Mouse (Mus musculus) C2C12 (cell line): ENCODE data around the gene Ddhd1. TPM values are rescaled to one million over a fixed set of nuclear protein-coding genes. Genes with fewer than 3 reads are reported as not detected.
A peak's percentile ranks its signal among the peaks of the same experiment; 100 is the strongest.

Experiments
- H3K27me3 ChIP-seq: one replicate; pipeline ENCODE4 v1.6.1; 2011; ENCODE audit not compliant: control insufficient read depth, insufficient read depth, insufficient read length
- H3K36me3 ChIP-seq: one replicate; pipeline ENCODE4 v1.6.1; 2011; ENCODE audit not compliant: control insufficient read depth, insufficient read depth
- H3K4me3 ChIP-seq: one replicate; pipeline ENCODE4 v1.5.1; 2011; ENCODE audit warnings: mild to moderate bottlenecking, control low read depth; ENCODE audit not compliant: poor library complexity, insufficient read depth, severe bottlenecking
- H3K79me2 ChIP-seq: one replicate; pipeline ENCODE4 v1.6.1; 2011; ENCODE audit not compliant: control insufficient read depth, insufficient read depth
- H3K79me3 ChIP-seq: one replicate; pipeline ENCODE4 v1.6.1; 2011; ENCODE audit warnings: low read depth, control low read depth
- H3ac ChIP-seq: one replicate; pipeline ENCODE3; 2011; ENCODE audit warnings: low read depth; ENCODE audit not compliant: control insufficient read depth, insufficient read length
- CEBPB ChIP-seq: IDR thresholded peaks from one replicate; pipeline ENCODE4 v1.6.1; 2011; ENCODE audit warnings: low read depth, mild to moderate bottlenecking, control low read depth, moderate library complexity
- CTCF ChIP-seq: IDR thresholded peaks from one replicate; pipeline ENCODE4 v1.5.1; 2011; ENCODE audit not compliant: control insufficient read depth, insufficient read depth, insufficient read length
- FOSL1 ChIP-seq: IDR thresholded peaks from one replicate; pipeline ENCODE4 v1.8.0; 2011; ENCODE audit warnings: mild to moderate bottlenecking, low read length; ENCODE audit not compliant: poor library complexity, insufficient read depth, severe bottlenecking
- MAX ChIP-seq: IDR thresholded peaks from one replicate; pipeline ENCODE4 v1.6.1; 2011; ENCODE audit warnings: mild to moderate bottlenecking, control low read depth
- MYOD1 ChIP-seq: IDR thresholded peaks from one replicate; pipeline ENCODE4 v1.6.1; 2011; ENCODE audit warnings: low read depth; ENCODE audit not compliant: control insufficient read depth, insufficient read length
- MYOG ChIP-seq: IDR thresholded peaks from one replicate; pipeline ENCODE4 v1.6.1; 2011; ENCODE audit not compliant: control insufficient read depth, insufficient read length; ENCODE audit errors: extremely low read depth
- USF1 ChIP-seq: IDR thresholded peaks from one replicate; pipeline ENCODE4 v1.6.1; 2011; ENCODE audit warnings: low read depth, mild to moderate bottlenecking, control low read depth, moderate library complexity
- polyA plus RNA-seq: library from polyadenylated mRNA; unstranded; fragments of >200 nt; fragmentation: generic; extraction: Trizol; gene quantifications from one replicate; pipeline ENCODE4 v1.2.1, GENCODE M21; 2012; ENCODE audit warnings: missing spikeins

Gene Ddhd1
- polyA plus RNA-seq, 1 experiment = 6.4 TPM

GRCm38 (mm10) chr14:45661575-45661974, 3.6 kb upstream of the Ddhd1 start:
- Histone ChIP-seq H3ac (no peak overlapping the region), H3K27me3 (no peaks in the 10 kb centered on the region), H3K4me3 (no peak overlapping the region)

GRCm38 (mm10) chr14:45660315-45660714, 2.4 kb upstream of the Ddhd1 start:
- no peak for TF ChIP-seq MYOG
- no peak for TF ChIP-seq CTCF
- TF ChIP-seq CEBPB = no peak
- no peak for TF ChIP-seq USF1
- TF ChIP-seq MAX = no peak
- no peak for TF ChIP-seq MYOD1
- TF ChIP-seq FOSL1 = no peak
- H3K27me3 ChIP-seq = no peaks in the 10 kb centered on the region

More at GRCm38 (mm10) chr14:45661575-45661974, 3.6 kb upstream of the Ddhd1 start:
- H3K79me3 ChIP-seq = peaks cover 4% of the 10 kb centered on the region
- TF ChIP-seq MAX (no peak), MYOD1 (no peak), USF1 (no peak), CEBPB (no peak), CTCF (no peak), FOSL1 (no peak)
- peaks cover 6% of the 10 kb centered on the region for H3K79me2 ChIP-seq
- H3K36me3 ChIP-seq = no peaks in the 10 kb centered on the region

GRCm38 (mm10) chr14:45656831-45657640, 907 bp downstream of the Ddhd1 start:
- peak overlapping the region; percentile 48 for H3K4me3 ChIP-seq
- peak overlapping the region; percentile 94 for H3ac ChIP-seq
- no peaks in the 10 kb centered on the region for H3K36me3 ChIP-seq
- peak; percentile 31 for TF ChIP-seq CTCF
- TF ChIP-seq MAX = no peak
- no peak for TF ChIP-seq FOSL1
- no peak for TF ChIP-seq MYOG
- no peak for TF ChIP-seq CEBPB
- TF ChIP-seq USF1 = no peak
- no peak for TF ChIP-seq MYOD1
- peaks cover 10% of the 10 kb centered on the region for H3K79me3 ChIP-seq
- peaks cover 16% of the 10 kb centered on the region for H3K79me2 ChIP-seq
- no peaks in the 10 kb centered on the region for H3K27me3 ChIP-seq

More at GRCm38 (mm10) chr14:45660315-45660714, 2.4 kb upstream of the Ddhd1 start:
- Histone ChIP-seq H3K79me3 (peaks cover 4% of the 10 kb centered on the region), H3ac (no peak overlapping the region), H3K79me2 (peaks cover 16% of the 10 kb centered on the region), H3K4me3 (no peak overlapping the region), H3K36me3 (no peaks in the 10 kb centered on the region)

GRCm38 (mm10) chr14:45654876-45655416, 3.0 kb downstream of the Ddhd1 start:
- no peaks in the 10 kb centered on the region for H3K36me3 ChIP-seq
- no peak overlapping the region for H3K4me3 ChIP-seq
- H3K79me3 ChIP-seq = peaks cover 10% of the 10 kb centered on the region
- no peaks in the 10 kb centered on the region for H3K27me3 ChIP-seq
- H3ac ChIP-seq = no peak overlapping the region
- H3K79me2 ChIP-seq = peaks cover 28% of the 10 kb centered on the region
- TF ChIP-seq CEBPB (no peak), MYOG (no peak), MAX (no peak), MYOD1 (no peak), FOSL1 (no peak), CTCF (no peak), USF1 (no peak)

- no peaks in the 10 kb centered on the region for H3K36me3 ChIP-seq
- TF ChIP-seq FOSL1 = no peak
- TF ChIP-seq MYOG = no peak
- TF ChIP-seq USF1 = no peak
- no peak for TF ChIP-seq MAX
- TF ChIP-seq CTCF = no peak
- TF ChIP-seq MYOD1 = no peak
- peaks cover 36% of the 10 kb centered on the region for H3K79me2 ChIP-seq
- peaks cover 10% of the 10 kb centered on the region for H3K79me3 ChIP-seq
- no peak overlapping the region for H3K4me3 ChIP-seq
- H3ac ChIP-seq = no peak overlapping the region
- H3K27me3 ChIP-seq = no peaks in the 10 kb centered on the region
These were observed 4.2 kb downstream of the Ddhd1 start for GRCm38 (mm10) chr14:45653756-45654155.
